Mouse (Mus musculus) brain, embryonic 14.5 days (tissue): ENCODE data around the gene Ttll10.

Source experiments
- CTCF ChIP-seq: fragments of 200-500 bp; IDR thresholded peaks from 2 replicates; pipeline ENCODE4 v1.5.1; 2012; ENCODE audit warnings: inconsistent platforms, mild to moderate bottlenecking, moderate library complexity, borderline replicate concordance; ENCODE audit not compliant: insufficient read depth, insufficient read length; ENCODE audit errors: extremely low read depth
- POLR2A ChIP-seq: fragments of 200-500 bp; IDR thresholded peaks from 2 replicates; pipeline ENCODE4 v1.6.1; 2012; ENCODE audit warnings: mild to moderate bottlenecking, inconsistent platforms, borderline replicate concordance; ENCODE audit not compliant: poor library complexity, insufficient read depth, insufficient read length, severe bottlenecking; ENCODE audit errors: extremely low read depth

DNA sequence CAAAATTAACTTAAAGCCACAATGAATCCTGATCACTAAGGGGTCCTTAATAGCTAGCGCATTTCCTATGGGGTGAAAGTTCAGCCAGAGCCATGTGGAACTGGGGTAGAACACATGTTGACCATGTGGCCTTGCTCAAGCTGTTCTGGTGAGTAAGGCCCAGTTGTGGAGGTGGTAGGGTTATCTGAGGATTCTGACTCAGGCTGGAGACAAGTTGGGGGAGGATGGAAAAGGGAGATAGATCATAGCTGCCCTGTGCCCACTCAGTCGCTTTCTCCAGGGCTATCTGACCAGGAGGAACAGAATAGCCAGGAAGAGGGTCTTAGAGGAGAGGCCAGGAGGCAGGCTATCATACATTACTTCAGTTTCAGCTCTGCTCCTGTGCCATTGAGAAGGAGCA, 44.8 kb downstream of the Ttll10 start:
- TF ChIP-seq POLR2A (no peak), CTCF (no peak)
